Mouse (Mus musculus) megakaryocyte-erythroid progenitor cell, adult 5 weeks (primary cell): ENCODE measurements around the gene Fras1. TPM values are rescaled to one million over a fixed set of nuclear protein-coding genes. Genes with fewer than 3 reads are reported as not detected.

Experiments used
- polyA plus RNA-seq: library from polyadenylated mRNA; stranded (reverse); fragments of >175 nt; gene quantifications from 2 replicates; pipeline ENCODE4 v1.2.3, GENCODE M21; 2012

The Fras1 gene
- under 0.01 TPM in 2 replicates for polyA plus RNA-seq

DNA sequence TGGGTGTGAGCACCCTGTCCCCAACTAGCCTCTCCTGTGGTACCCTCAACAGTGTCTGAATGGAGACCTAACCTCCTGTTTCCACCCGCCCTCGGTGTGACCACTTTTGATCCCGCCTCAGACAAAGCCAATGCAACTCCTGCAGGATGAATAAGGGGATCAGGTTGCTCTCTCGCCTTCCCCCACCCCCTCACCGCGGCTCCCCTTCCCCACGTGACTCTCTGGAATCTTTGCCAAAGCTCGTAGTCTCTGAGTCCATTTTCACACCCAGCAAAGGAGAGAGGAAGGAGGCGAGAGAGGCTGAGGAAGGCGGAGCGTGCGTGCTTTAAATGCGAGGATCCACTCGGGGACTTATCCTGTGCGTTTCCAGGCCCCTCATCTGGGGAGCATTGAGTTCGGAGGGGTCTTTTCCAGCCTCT is at the start of gene Fras1:
TSS of gene Fras1 (plus strand) at position 389 of the 419 bp plus-strand sequence.

DNA sequence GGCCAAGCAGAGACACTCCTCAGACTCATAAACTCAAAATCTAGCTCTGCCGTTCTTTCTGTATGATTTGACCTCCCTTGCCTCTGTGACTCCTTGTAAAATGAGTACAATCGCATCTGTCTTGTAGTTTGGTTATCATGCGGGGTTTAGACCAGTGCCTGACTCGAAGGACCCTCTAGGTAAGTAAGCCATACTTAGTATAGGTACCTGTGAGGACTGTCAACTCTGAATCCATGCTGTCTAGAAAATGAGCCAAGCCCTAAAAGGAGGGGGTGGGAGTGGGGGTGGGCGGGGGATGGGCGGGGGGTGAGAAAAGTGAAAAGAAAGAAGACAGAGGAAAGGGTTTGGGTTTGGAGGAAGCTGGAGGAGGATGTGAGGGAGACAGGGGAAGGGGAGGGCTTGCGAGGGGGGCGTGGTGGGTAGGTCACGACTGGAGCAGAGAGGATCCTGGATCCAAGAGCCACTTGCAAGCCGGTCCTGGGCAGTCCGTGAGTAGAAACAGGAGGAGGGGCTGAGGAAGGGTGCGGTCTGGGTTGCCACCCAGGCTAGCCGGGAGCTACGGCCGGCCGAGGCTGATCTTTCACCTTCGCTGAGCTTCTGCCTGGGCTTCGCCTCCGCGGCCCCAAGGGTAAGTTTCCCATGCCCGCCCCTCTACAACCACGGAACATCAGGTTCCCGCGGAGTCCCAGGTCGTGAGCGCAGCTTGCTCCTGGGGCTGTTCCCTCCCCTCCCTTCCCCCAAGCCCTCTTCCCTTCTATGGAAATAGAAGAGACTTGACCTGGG is 419.4 kb downstream of the Fras1 start, which contains the start of gene Anxa3:
TSS of gene Anxa3 (plus strand) at position 404 of the 783 bp plus-strand sequence.

Other genes starting within 250 kb of the Fras1 start
- gene Cnot6l, start 209.8 kb upstream of the Fras1 start, polyA plus RNA-seq: 2.3 and 3.2 TPM in 2 replicates
- 1.5 and 1.8 TPM in 2 replicates for gene Mrpl1, start 164.5 kb upstream of the Fras1 start, polyA plus RNA-seq